Mouse (Mus musculus): ENCODE measurements around the gene Hsd3b4. TPM values are rescaled to one million over a fixed set of nuclear protein-coding genes. Genes with fewer than 3 reads are reported as not detected.
"Not testable (repeated sequence)": the region's sequence is repeated elsewhere in the genome, so short reads cannot be mapped to it uniquely, and the experiment has no call there.

Gene Hsd3b4
- not detected for total RNA-seq (2022)

DNA sequence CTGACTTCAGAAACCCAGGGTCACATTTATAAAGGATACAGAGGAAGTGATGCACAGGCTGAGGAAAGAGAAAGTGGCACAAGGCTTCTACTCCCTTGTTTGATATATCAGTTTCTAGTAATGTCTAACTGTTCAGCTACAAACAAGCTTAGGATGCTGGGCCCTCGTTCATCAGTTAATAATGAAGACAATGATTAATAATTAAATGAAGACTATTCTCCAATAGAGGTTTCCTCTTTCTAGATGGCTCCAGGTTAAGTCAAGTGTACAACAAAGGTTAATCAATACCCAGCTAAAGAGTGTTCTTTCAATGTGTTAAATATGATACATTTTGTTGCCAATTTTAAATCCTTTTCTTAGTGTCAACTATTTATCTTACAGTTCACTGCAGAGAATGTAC, at the start of gene Hsd3b4:
TSS of gene Hsd3b4 (minus strand) at position 101 of the 400 bp plus-strand sequence.
- not testable (repeated sequence) for DNase-seq (ENCODE audit: low spot score in 2 of 2)

DNA sequence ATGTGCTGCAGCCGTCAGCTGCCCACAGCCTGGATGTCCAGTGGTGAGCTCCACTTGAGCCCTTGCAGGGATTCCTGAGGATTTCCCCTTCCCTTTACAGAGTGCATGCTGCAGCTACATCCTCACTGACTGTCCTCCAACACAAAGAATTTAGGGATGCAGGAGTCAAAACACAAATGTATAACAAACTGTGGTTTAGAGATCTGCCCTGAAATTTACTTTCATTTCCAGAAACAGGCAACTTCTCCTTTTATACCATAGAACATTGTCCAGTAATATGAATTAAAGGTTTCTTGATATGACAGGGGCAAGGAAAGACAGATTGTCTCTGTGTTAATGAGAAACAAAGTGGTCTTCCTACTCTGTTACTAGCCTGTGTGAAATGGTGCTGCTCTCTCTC, 40.5 kb upstream of the Hsd3b4 start:
- DNase-seq (ENCODE audit: low spot score in 2 of 2) = not testable (repeated sequence)

DNA sequence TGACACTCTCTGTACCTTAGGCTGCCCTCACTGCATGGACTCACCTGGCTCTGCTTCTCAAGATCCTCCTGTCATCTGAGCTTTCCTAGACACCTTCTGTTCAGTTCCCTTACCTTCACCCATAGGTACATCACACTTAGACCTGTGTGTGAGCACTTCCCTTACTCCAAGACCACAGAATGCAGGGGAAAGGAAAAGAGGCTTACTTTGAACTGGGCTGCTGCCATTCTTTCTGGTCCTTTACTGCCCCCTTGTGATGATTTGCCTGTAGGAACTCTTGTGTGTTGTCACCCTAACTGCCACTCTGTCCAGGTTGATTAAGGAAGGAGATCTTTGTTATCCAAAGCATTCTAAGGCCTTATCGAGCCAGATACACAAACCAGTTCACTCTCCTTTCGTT, 39.9 kb upstream of the Hsd3b4 start:
- DNase-seq (ENCODE audit: low spot score in 2 of 2) = not testable (repeated sequence)

DNA sequence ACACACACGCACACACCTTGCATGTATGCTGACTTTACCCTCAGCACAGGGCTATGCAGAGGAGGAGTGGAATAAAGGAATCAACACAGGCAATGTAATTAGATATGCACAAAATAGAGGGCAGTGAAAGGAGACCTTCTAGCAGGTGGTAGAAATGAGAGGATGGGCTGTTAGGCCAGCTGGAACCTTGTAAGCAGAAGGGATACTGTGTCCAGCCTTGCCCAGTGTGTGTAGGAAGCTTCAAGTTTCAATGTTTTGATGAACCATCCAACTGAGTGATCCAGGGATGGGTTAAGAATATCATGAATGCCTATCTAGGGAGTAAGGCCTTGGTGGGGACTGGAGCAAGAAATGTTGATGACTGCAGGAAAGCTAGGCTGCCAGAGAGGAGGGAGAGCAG, 38.2 kb upstream of the Hsd3b4 start:
- not testable (repeated sequence) for DNase-seq (ENCODE audit: low spot score in 2 of 2)

DNA sequence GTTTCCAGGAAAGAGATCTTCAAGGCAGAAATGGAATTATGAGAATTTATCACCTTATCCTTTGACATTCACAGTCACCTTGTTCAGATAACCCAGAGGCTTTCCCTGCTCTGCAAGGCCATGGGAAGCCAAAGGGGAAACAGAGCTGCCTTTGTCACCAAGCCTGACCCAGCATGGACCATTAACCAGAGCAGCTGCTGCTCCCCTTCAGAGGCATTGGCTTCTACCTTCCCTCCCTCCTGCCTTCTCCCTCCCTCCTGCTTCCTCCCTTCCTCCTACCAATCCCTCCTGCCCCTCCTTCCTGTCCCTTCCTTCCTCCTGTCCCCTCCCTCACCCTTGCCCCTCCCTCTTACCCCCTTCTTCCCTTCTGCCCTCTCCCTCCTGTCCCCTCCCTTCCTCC, 37.3 kb upstream of the Hsd3b4 start:
- not testable (repeated sequence) for DNase-seq (ENCODE audit: low spot score in 2 of 2)

DNA sequence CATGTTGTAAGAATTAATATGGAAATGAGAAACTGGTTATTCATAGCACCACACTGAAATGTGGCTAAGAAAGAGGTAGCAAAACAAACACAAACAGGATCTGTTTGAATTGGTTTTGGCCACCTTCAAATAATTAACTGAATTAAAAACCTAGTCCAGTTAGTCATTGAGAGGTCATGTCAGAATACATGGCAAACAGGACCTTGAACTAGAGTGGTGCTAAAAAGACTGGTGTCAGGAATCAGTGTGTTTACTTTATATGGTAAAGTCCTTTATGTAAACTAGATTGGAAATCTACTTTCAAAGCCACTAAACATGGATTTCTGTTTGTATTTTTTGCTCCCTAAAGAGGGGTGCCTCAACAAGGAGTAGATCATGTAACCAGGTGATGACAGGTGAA, 14.7 kb upstream of the Hsd3b4 start:
- DNase-seq (ENCODE audit: low spot score in 2 of 2) = not testable (repeated sequence)

DNA sequence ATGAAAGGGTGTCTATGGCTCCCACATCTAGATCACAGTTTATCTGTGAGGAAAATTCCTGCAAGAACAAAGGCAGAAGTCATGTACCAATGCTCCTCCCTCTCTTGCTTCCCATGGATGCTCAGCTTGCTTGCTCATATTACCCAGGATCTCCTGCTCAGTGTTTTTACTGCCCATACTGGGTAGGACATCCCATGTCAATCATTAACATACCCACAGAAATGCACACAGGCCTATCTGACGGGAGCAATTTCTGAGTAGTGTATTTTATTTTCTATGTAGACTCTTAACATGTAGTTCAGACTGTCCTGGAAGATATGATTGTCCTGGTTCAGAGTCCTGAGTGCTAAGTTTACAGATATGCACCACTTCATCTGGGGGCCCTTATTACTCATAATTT, 14.2 kb upstream of the Hsd3b4 start:
- not testable (repeated sequence) for DNase-seq (ENCODE audit: low spot score in 2 of 2)

DNA sequence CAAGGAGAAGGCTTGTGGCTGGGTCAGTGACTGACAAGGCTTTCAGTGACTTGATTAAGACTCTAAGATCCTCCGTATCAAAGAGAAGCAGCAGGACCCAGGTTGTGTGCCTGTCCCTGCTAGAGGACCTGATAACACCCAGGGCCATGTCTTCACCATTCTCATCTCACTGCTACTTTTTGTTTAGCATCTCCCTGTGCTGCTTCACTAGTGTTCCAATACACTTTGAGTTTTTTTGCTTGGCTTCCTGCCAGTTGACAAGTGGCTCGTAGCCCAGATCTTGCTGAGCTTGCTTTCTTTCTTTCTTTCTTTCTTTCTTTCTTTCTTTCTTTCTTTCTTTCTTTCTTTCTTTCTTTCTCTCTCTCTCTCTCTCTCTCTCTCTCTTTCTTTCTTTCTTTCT, 12.5 kb upstream of the Hsd3b4 start:
- DNase-seq (ENCODE audit: low spot score in 2 of 2) = not testable (repeated sequence)

DNA sequence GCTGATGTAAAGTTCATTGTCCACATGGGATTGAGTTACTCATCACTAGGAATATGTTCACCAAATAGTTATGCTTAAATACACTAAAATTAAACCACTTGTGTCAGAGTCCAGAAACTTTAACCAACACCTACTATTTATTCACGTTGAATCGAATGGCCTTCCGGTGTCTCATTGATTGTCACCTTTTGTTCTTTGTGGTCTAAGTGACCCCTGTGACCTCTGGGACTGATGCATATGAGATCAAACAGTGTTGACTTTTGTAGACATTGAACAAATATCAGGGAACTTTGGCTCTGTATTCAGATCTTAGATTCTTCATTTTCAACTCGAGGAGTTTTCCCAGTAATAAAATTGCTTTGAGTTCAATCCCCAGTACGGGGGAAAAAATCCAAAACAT, 3.1 kb downstream of the Hsd3b4 start:
- not testable (repeated sequence) for DNase-seq (ENCODE audit: low spot score in 2 of 2)

DNA sequence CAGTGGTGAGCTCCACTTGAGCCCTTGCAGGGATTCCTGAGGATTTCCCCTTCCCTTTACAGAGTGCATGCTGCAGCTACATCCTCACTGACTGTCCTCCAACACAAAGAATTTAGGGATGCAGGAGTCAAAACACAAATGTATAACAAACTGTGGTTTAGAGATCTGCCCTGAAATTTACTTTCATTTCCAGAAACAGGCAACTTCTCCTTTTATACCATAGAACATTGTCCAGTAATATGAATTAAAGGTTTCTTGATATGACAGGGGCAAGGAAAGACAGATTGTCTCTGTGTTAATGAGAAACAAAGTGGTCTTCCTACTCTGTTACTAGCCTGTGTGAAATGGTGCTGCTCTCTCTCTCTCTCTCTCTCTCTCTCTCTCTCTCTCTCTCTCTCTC, 12.9 kb downstream of the Hsd3b4 start:
- not testable (repeated sequence) for DNase-seq (ENCODE audit: low spot score in 2 of 2)

DNA sequence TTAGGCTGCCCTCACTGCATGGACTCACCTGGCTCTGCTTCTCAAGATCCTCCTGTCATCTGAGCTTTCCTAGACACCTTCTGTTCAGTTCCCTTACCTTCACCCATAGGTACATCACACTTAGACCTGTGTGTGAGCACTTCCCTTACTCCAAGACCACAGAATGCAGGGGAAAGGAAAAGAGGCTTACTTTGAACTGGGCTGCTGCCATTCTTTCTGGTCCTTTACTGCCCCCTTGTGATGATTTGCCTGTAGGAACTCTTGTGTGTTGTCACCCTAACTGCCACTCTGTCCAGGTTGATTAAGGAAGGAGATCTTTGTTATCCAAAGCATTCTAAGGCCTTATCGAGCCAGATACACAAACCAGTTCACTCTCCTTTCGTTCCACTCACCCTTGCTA, 13.6 kb downstream of the Hsd3b4 start:
- not testable (repeated sequence) for DNase-seq (ENCODE audit: low spot score in 2 of 2)

DNA sequence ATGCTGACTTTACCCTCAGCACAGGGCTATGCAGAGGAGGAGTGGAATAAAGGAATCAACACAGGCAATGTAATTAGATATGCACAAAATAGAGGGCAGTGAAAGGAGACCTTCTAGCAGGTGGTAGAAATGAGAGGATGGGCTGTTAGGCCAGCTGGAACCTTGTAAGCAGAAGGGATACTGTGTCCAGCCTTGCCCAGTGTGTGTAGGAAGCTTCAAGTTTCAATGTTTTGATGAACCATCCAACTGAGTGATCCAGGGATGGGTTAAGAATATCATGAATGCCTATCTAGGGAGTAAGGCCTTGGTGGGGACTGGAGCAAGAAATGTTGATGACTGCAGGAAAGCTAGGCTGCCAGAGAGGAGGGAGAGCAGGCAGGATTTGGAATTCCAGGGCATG, 15.3 kb downstream of the Hsd3b4 start:
- not testable (repeated sequence) for DNase-seq (ENCODE audit: low spot score in 2 of 2)

DNA sequence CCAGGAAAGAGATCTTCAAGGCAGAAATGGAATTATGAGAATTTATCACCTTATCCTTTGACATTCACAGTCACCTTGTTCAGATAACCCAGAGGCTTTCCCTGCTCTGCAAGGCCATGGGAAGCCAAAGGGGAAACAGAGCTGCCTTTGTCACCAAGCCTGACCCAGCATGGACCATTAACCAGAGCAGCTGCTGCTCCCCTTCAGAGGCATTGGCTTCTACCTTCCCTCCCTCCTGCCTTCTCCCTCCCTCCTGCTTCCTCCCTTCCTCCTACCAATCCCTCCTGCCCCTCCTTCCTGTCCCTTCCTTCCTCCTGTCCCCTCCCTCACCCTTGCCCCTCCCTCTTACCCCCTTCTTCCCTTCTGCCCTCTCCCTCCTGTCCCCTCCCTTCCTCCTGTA, 16.1 kb downstream of the Hsd3b4 start:
- DNase-seq (ENCODE audit: low spot score in 2 of 2) = not testable (repeated sequence)

DNA sequence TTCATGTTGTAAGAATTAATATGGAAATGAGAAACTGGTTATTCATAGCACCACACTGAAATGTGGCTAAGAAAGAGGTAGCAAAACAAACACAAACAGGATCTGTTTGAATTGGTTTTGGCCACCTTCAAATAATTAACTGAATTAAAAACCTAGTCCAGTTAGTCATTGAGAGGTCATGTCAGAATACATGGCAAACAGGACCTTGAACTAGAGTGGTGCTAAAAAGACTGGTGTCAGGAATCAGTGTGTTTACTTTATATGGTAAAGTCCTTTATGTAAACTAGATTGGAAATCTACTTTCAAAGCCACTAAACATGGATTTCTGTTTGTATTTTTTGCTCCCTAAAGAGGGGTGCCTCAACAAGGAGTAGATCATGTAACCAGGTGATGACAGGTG, 38.8 kb downstream of the Hsd3b4 start:
- DNase-seq (ENCODE audit: low spot score in 2 of 2) = not testable (repeated sequence)

DNA sequence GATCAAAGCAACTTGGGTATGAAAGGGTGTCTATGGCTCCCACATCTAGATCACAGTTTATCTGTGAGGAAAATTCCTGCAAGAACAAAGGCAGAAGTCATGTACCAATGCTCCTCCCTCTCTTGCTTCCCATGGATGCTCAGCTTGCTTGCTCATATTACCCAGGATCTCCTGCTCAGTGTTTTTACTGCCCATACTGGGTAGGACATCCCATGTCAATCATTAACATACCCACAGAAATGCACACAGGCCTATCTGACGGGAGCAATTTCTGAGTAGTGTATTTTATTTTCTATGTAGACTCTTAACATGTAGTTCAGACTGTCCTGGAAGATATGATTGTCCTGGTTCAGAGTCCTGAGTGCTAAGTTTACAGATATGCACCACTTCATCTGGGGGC, 39.3 kb downstream of the Hsd3b4 start:
- not testable (repeated sequence) for DNase-seq (ENCODE audit: low spot score in 2 of 2)

DNA sequence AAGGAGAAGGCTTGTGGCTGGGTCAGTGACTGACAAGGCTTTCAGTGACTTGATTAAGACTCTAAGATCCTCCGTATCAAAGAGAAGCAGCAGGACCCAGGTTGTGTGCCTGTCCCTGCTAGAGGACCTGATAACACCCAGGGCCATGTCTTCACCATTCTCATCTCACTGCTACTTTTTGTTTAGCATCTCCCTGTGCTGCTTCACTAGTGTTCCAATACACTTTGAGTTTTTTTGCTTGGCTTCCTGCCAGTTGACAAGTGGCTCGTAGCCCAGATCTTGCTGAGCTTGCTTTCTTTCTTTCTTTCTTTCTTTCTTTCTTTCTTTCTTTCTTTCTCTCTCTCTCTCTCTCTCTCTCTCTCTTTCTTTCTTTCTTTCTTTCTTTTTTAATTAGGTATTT, 41.0 kb downstream of the Hsd3b4 start:
- not testable (repeated sequence) for DNase-seq (ENCODE audit: low spot score in 2 of 2)

DNA sequence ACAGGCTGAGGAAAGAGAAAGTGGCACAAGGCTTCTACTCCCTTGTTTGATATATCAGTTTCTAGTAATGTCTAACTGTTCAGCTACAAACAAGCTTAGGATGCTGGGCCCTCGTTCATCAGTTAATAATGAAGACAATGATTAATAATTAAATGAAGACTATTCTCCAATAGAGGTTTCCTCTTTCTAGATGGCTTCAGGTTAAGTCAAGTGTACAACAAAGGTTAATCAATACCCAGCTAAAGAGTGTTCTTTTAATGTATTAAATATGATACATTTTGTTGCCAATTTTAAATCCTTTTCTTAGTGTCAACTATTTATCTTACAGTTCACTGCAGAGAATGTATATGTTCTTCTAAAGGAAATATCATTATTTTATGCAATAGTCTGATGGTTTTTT, 53.3 kb downstream of the Hsd3b4 start, which contains the start of gene Gm4450:
TSS of gene Gm4450 (minus strand) at position 101 of the 400 bp plus-strand sequence.
- DNase-seq (ENCODE audit: low spot score in 2 of 2) = not testable (repeated sequence)

DNA sequence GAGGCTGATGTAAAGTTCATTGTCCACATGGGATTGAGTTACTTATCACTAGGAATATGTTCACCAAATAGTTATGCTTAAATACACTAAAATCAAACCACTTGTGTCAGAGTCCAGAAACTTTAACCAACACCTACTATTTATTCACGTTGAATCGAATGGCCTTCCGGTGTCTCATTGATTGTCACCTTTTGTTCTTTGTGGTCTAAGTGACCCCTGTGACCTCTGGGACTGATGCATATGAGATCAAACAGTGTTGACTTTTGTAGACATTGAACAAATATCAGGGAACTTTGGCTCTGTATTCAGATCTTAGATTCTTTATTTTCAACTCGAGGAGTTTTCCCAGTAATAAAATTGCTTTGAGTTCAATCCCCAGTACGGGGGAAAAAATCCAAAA, 56.5 kb downstream of the Hsd3b4 start:
- not testable (repeated sequence) for DNase-seq (ENCODE audit: low spot score in 2 of 2)

Other genes with a start within 250 kb of the Hsd3b4 start
- 1 to 10 TPM; 4.3 to 5.9 (median 4.9) TPM for gene Hmgcs2, start 230.1 kb downstream of the Hsd3b4 start, total RNA-seq (2022)
- 10 to 100 TPM; 63.1 to 66.4 (median 64.7) TPM for gene Phgdh, start 170.5 kb downstream of the Hsd3b4 start, total RNA-seq (2022)
- 10 to 100 TPM; 26.9 to 30.8 (median 27.6) TPM for gene Zfp697, start 128.1 kb downstream of the Hsd3b4 start, total RNA-seq (2022)
- not detected for gene Gm4450, start 53.4 kb downstream of the Hsd3b4 start, total RNA-seq (2022)
- gene Gm10681, start 78.3 kb upstream of the Hsd3b4 start, total RNA-seq (2022) = not detected
- not detected for gene Hsd3b5, start 119.7 kb upstream of the Hsd3b4 start, total RNA-seq (2022)
- gene Hsd3b2, start 214.0 kb upstream of the Hsd3b4 start, total RNA-seq (2022) = not detected